Mouse (Mus musculus): ENCODE data around the gene Hace1.
"Not testable (repeated sequence)": the region's sequence is repeated elsewhere in the genome, so short reads cannot be mapped to it uniquely, and the experiment has no call there.

Gene Hace1

GRCm38 (mm10) chr10:45577731-45578297 is at the start of gene Hace1:
Gene Hace1, plus strand, starts transcription at chr10:45577829.
- peak; percentile 39 for DNase-seq (ENCODE audit: extremely low spot score, low read depth, low spot score)

DNA sequence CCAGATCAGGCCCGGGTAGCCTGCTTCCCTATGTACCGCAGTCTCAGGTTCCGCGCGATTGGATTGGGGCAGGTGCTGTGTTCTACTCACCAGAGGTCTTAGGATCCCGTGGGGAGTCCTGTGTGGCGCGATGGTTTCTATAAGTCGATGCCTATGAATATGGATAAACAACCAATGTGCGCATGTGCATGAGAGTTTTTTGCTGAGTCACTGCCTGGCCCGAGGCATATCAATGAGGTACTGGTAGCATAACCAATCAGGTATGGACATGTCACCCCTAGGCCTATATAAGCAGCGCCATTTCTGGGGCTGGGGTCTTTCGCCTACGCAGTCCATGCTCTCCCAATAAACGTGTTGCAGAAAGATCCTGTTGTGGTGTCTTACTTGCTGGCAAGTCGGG is 40.3 kb upstream of the Hace1 start:
- not testable (repeated sequence) for DNase-seq (ENCODE audit: extremely low spot score, low read depth, low spot score)

DNA sequence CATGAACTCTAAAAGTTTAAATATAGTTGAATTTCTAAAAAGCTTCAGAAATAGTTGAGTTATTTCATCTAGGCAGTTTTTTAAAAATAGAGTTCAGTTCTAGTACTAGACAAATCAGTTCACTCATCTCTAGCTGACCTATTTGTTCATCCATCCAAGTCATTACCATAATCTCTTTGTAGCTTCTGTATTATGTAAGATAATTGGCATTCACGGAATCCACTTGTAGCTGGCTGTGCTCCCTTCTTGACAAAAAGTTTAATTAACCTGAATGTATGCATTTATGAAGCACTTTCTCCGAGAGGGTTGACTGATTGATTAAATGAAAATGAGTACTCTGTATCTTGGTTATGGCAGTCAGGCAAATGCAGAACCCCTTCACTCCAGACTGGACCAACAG is 34.9 kb upstream of the Hace1 start:
- no peak for DNase-seq (ENCODE audit: extremely low spot score, low read depth, low spot score)

- peak; percentile 77 for DNase-seq (ENCODE audit: extremely low spot score, low read depth, low spot score)
Measured at GRCm38 (mm10) chr10:45546799-45547198, 30.8 kb upstream of the Hace1 start.

DNA sequence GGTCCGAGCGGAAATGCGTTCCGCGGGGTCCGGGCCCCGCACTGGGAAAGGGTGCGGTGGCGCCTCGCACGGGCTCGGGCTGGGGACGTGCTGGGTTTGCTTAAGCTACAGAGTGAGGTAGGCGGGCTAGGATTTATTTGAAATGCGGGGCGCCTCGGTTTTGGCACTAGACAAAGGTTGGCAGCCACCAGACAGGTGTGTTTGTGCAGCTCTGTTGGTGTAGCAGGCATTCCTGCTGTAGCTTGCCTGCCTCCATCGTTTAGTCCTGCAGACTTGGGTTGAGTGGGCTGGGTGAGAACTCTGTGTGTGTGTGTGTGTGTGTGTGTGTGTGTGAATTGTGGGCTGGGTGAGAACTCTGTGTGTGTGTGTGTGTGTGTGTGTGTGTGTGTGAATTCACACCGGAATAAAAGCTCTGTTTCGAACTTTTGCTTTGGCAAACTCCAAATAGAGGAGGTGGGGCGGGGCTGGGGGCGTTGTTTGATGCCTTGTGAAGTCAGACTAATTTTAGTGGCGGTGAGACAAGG is 731 bp downstream of the Hace1 start:
- DNase-seq (ENCODE audit: extremely low spot score, low read depth, low spot score) = no peak

DNA sequence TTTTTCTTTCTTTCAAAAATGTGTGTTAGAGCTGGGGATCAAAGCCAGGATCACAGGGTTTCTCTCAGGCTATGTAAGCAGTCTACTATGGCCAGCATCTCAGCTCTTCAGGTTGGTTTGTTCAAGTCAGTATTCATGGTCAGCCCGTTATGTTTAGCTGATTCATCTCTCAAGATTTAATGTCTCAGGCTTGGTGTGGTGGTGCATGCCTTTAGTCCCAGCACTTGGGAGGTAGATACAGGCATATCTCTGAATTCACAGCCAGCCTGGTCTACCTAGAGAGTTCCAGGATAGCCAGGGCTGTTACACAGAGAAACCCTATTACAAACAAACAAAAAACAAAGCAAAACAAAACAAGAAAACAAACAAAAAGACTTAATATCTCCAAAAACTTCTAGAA is 5.7 kb downstream of the Hace1 start:
- DNase-seq (ENCODE audit: extremely low spot score, low read depth, low spot score) = no peak

DNA sequence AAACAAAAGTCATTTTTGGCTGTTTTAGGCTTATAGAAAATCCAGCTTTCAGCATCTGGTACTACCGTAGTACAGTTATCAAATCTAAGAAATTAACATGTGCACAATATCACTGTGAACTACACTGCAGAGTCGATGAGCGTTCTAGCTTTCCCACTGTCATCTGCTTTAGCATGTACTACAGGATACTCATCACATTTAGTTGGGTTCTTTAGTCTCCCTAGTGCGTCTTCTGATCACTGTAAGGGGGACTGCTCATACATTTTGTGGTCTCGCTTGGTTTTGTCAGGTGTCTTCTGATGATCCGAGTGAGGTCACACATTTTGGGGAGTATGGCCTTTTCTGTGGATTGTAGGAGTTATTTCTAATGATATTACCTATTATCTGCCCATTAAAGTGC is 6.2 kb downstream of the Hace1 start:
- no peak for DNase-seq (ENCODE audit: extremely low spot score, low read depth, low spot score)

- no peak for DNase-seq (ENCODE audit: extremely low spot score, low read depth, low spot score)
Measured at GRCm38 (mm10) chr10:45584311-45585102, 6.9 kb downstream of the Hace1 start.

DNA sequence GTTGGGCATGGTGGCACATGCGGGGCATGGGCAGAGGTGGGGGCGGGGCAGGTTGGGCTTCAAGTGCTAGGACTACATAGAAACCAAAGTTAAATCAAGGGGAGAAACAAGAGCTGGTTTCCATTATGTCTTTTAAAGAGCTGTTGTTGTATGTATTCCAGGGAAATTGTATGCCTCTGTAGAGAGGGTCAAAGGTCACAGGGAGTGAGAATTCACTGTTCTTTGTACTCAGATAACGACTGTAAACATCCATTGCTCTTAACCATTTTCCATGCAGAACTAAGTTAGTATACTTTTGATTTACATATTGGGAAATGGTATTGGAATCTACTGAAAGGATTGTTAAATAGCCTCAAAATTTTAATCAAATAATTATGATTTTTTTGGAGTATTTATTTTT is 28.2 kb downstream of the Hace1 start:
- peak; percentile 12 for DNase-seq (ENCODE audit: extremely low spot score, low read depth, low spot score)

GRCm38 (mm10) chr10:45610727-45611126 is 33.1 kb downstream of the Hace1 start:
- DNase-seq (ENCODE audit: extremely low spot score, low read depth, low spot score) = no peak

- no peak for DNase-seq (ENCODE audit: extremely low spot score, low read depth, low spot score)
Measured at GRCm38 (mm10) chr10:45616012-45616411, 38.4 kb downstream of the Hace1 start.

GRCm38 (mm10) chr10:45619039-45619438 is 41.4 kb downstream of the Hace1 start:
- DNase-seq (ENCODE audit: extremely low spot score, low read depth, low spot score) = no peak

- no peak for DNase-seq (ENCODE audit: extremely low spot score, low read depth, low spot score)
Measured at GRCm38 (mm10) chr10:45631995-45632394, 54.4 kb downstream of the Hace1 start.

GRCm38 (mm10) chr10:45632641-45633040 is 55.0 kb downstream of the Hace1 start:
- DNase-seq (ENCODE audit: extremely low spot score, low read depth, low spot score) = no peak

- DNase-seq (ENCODE audit: extremely low spot score, low read depth, low spot score) = no peak
Measured at GRCm38 (mm10) chr10:45635201-45635600, 57.6 kb downstream of the Hace1 start.

DNA sequence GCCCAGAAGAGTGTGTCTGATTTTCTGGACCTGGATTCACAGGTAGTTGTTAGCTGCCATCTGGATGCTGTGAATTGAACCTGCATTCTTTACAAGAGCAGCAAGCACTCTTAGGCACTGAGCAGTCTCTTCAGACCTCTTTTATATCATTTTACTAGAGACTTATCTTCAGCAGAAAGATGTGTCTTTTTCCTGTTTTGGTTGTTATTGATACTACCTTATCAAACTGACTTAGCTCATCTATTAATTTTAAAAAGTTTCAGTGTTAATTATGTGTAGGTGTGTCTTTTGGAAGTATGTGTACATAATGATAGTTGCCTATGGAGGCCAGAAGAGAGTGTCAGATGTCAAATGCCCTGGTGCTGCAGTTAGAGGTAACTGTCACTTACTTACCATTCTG is 62.1 kb downstream of the Hace1 start:
- DNase-seq (ENCODE audit: extremely low spot score, low read depth, low spot score) = no peak

DNA sequence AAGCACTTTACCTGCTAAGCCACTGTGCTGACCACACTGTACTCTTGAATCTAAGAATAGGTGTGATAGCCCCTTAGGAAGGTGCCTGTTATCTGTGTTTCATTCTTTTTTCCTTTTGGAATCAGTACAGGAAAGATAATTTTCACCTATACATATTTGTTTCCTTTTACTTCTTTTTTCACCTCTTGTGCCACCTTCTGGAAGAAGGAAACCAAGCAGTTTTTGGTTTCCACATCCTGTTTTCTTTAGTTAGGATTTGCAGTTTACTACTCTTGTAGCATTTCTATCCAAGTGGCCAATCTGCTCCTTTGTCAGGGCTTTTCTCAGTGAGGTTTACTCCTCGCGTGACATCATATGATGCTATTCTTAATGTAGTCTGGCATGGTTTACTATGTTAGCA is 76.4 kb downstream of the Hace1 start:
- DNase-seq (ENCODE audit: extremely low spot score, low read depth, low spot score) = no peak

DNA sequence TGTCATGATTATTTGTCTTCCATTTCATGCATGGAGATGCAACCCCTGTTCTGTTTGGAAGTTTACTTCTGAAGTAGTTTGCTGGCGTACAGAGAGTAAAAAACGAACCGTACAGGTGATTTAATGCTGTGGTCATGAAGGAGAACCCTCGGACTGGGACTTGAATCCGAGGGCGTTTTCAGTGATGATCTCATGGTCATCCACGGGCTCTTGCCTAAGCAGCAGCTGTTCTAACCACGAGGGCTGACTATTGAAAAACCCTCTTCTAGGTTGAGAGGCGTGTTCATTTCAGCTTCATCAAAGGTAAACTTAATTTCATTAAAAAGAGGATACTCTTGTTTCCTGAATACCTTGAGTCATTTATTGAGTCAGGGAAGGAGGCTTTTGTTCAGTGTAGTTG is 84.4 kb downstream of the Hace1 start:
- no peak for DNase-seq (ENCODE audit: extremely low spot score, low read depth, low spot score)

DNA sequence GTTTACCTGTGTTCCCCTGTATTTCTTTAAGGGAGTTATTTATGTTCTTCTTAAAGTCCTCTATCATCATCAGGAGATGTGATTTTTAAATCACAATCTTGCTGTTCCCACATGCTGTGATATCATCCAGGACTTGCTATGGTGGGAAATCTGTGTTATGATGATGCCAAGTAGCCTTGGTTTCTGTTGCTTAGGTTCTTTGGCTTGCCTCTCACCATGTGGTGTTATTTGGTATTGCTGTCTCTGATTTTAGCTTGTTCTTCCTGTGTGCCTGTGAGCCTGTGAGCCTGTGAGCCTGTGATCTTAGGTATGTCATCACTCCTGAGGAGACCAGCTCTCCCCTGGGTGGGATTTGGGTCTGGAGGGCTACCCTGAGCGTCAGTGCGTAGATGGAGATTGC is 90.6 kb downstream of the Hace1 start:
- DNase-seq (ENCODE audit: extremely low spot score, low read depth, low spot score) = no peak

DNA sequence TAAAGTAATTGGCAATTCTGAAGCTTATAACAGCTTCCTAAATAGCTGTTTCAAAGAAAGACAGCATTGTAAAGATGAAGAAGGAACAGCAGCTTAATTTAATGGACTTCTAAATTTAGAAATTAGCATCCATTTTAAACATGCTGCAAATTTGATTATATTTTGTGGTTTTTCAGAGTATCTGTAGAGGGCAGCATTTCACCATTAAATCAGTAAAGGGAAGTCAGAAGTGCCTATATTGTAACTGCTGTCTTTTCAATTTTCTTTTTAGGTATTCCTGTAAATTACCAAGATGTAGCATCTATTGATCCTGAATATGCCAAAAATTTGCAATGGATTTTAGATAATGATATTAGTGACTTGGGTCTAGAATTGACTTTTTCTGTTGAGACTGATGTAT is 99.2 kb downstream of the Hace1 start:
- DNase-seq (ENCODE audit: extremely low spot score, low read depth, low spot score) = no peak

DNA sequence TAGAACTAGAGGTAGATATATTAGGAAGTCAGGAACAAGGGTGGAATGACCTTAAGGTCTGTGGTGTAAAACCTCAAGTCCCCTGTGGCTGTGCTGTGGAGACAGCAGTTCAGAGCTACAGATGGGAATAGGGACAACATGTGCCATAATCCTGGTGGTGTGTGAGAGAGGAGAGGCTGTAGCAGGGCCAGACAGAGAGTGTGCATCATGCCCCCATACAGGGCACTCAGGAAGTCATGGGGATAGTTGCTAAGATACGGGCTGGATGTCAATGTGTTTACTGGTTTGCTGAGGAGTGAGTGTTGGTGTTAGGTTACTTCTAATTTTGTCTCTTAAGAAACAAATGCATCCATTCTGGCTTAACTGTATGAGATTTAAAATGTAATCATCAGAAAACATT is 108.6 kb downstream of the Hace1 start:
- no peak for DNase-seq (ENCODE audit: extremely low spot score, low read depth, low spot score)

GRCm38 (mm10) chr10:45694931-45695330 is 117.3 kb downstream of the Hace1 start:
- DNase-seq (ENCODE audit: extremely low spot score, low read depth, low spot score) = no peak

DNA sequence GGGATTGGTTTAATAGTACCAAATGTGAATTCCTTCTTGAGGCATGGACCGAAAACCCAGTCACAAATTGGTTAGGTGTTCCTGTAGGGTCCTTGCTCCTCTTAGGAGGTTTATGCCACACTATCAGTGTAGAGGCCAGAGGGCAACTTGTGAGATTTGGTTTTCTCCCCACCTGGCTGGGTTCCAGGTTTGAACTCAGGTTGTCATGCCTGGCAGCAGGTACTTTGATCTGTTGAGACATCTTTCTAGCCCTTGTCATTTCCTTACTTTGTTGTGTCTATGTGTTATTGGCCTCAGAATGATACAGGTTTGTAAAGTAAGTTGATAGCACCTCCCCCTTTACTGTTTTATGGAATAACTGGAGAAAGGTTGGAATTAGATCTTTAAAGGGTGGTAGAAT is 117.9 kb downstream of the Hace1 start:
- no peak for DNase-seq (ENCODE audit: extremely low spot score, low read depth, low spot score)

Measured in hindlimb bud, embryonic 11.5 days (tissue).